Mouse (Mus musculus): ENCODE measurements around the gene Gpc4.

DNA sequence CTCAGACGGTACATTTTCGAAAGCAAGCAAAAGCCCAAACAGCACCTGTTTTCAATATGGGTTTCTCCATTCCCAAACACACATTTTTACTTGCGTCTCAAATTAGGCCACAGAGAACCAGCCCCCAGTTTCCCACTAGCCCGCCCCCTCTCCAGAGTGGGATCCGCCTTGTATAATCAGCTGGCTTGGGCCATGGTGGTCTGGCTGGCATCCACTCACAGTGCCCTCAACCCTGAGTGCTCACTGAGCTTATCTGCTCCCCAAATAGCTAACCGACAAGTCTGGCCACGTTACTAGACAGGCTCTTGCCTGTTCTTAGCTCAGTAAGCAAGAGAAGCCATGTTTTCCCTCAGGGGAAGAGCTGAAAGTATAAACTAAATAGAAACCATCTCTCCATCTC, 134.9 kb downstream of the Gpc4 start:
- TF ChIP-seq CTCF (conservative IDR thresholded peaks at IDR 0.05; ENCODE audit: low read length) (no peak), POU5F1 (IDR thresholded peaks at IDR 0.05; ENCODE audit: borderline replicate concordance, low read length) (no peak)
